Mouse (Mus musculus) forebrain, embryonic 10.5 days (tissue): ENCODE measurements around the gene Mpnd. TPM values are rescaled to one million over a fixed set of nuclear protein-coding genes. Genes with fewer than 3 reads are reported as not detected.

Experiments
- DNase-seq: peaks from one replicate; pipeline ENCODE4 v3.0.0-alpha.2; 2017; ENCODE audit warnings: low spot score; ENCODE audit errors: extremely low spot score
- H3K27ac ChIP-seq: fragments of 300-500 bp; sonication (generic); 2 replicates; pipeline ENCODE4 v1.5.1; 2016; ENCODE audit warnings: mild to moderate bottlenecking
- H3K27me3 ChIP-seq: fragments of 300-500 bp; sonication (generic); 2 replicates; pipeline ENCODE4 v1.6.1; 2016; ENCODE audit warnings: mild to moderate bottlenecking; ENCODE audit not compliant: poor library complexity, severe bottlenecking
- H3K36me3 ChIP-seq: fragments of 300-500 bp; sonication (generic); replicated peaks from 2 replicates; pipeline ENCODE4 v1.6.1; 2016; ENCODE audit warnings: mild to moderate bottlenecking, moderate library complexity
- H3K4me1 ChIP-seq: fragments of 300-500 bp; sonication (generic); 2 replicates; pipeline ENCODE4 v1.6.1; 2016
- H3K4me3 ChIP-seq: fragments of 300-500 bp; sonication (generic); 2 replicates; pipeline ENCODE4 v1.5.1; 2016; ENCODE audit warnings: mild to moderate bottlenecking, moderate library complexity
- H3K9me3 ChIP-seq: fragments of 300-500 bp; sonication (generic); 2 replicates; pipeline ENCODE4 v1.6.1; 2016; ENCODE audit warnings: mild to moderate bottlenecking, moderate library complexity
- WGBS: fragments of 180-500 bp; shearing (Covaris S2); methylation state at CpG from one replicate; pipeline ENCODE4 v1.1.7; 2016; 5-methylcytosine and 5-hydroxymethylcytosine counted together
- polyA plus RNA-seq: library from polyadenylated mRNA; unstranded; fragments of >200 nt; fragmentation: Nextera tagmentation; extraction: Ambion mirVana; gene quantifications from 2 replicates; pipeline ENCODE4 v1.2.1, GENCODE M21; 2016

The Mpnd gene
- polyA plus RNA-seq: 105 and 114 TPM in 2 replicates

GRCm38 (mm10) chr17:56005415-56006061 lies at the start of gene Mpnd, which contains the start of gene Stap2:
Gene Mpnd (plus strand): TSS chr17:56005711.
Gene Stap2 (minus strand): TSS chr17:56005584.
- WGBS: 57% methylated on average over 13 of the region's 13 CpGs
- Histone ChIP-seq H3K4me3 (peak within 1 kb of the TSS; percentile 12; the same call in 1 of the 2 replicates), H3K36me3 (peaks cover 5% of the 10 kb centered on the region; the same call in 1 of the 2 replicates), H3K4me1 (peaks cover 38% of the 10 kb centered on the region), H3K27ac (no peak within 1 kb of the TSS), H3K9me3 (no peaks in the 10 kb centered on the region), H3K27me3 (peaks cover 23% of the 10 kb centered on the region)
- DNase-seq: peak; percentile 38

- Histone ChIP-seq H3K9me3 (no peaks in the 10 kb centered on the region), H3K27me3 (peaks cover 19% of the 10 kb centered on the region), H3K4me3 (peak overlapping the region; percentile 62), H3K36me3 (peaks cover 5% of the 10 kb centered on the region), H3K4me1 (peaks cover 45% of the 10 kb centered on the region), H3K27ac (peak overlapping the region; percentile 65)
- peak; percentile 74 for DNase-seq
- under 1% methylated on average over 26 of the region's 26 CpGs for whole genome bisulfite sequencing
Measured at GRCm38 (mm10) chr17:55956129-55956528, 49.4 kb upstream of the Mpnd start.

DNA sequence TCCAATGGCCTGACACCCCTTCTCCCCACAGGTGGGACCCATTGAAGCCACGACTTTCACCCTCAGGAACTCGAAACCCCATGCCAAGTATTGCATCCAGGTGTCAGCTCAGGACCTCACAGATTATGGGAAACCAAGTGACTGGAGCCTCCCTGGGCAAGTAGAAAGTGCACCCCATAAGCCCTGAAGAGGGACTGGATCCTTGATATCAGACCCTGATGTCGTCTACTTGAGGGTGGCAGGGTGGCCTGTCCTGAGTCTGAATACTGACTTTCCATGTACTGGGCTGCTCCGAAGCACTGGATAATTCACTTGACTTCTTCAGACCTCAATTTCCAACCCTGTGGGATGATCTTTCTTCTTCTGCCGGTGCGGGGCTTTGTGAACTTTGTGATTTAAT lies 48.9 kb upstream of the Mpnd start:
- H3K9me3 ChIP-seq: no peaks in the 10 kb centered on the region
- H3K27me3 ChIP-seq: peaks cover 19% of the 10 kb centered on the region
- 41% methylated on average over 6 of the region's 6 CpGs for WGBS
- 0 out of 2 replicates have a peak overlapping the region, but pooled peaks have one; percentile 11 for H3K27ac ChIP-seq
- H3K4me3 ChIP-seq: peak overlapping the region; percentile 62
- H3K4me1 ChIP-seq: peaks cover 45% of the 10 kb centered on the region
- H3K36me3 ChIP-seq: peaks cover 9% of the 10 kb centered on the region
- DNase-seq: no peak

GRCm38 (mm10) chr17:55957168-55957567 lies 48.3 kb upstream of the Mpnd start:
- Histone ChIP-seq H3K4me3 (peak overlapping the region; percentile 19; the same call in 1 of the 2 replicates), H3K4me1 (peaks cover 45% of the 10 kb centered on the region), H3K9me3 (no peaks in the 10 kb centered on the region), H3K36me3 (peaks cover 15% of the 10 kb centered on the region), H3K27ac (peak overlapping the region; percentile 62; the same call in 1 of the 2 replicates), H3K27me3 (peaks cover 19% of the 10 kb centered on the region)
- 18% methylated on average over 9 of the region's 9 CpGs for WGBS
- peak; percentile 70 for DNase-seq

GRCm38 (mm10) chr17:55957726-55958583 lies 47.6 kb upstream of the Mpnd start:
- no peak for DNase-seq
- peak overlapping the region; percentile 91 for H3K27ac ChIP-seq
- 85% methylated on average over 13 of the region's 13 CpGs for whole genome bisulfite sequencing
- H3K27me3 ChIP-seq: peaks cover 16% of the 10 kb centered on the region
- H3K9me3 ChIP-seq: no peaks in the 10 kb centered on the region
- peak overlapping the region; percentile 63 for H3K4me3 ChIP-seq
- peaks cover 45% of the 10 kb centered on the region for H3K4me1 ChIP-seq
- H3K36me3 ChIP-seq: peaks cover 22% of the 10 kb centered on the region

DNA sequence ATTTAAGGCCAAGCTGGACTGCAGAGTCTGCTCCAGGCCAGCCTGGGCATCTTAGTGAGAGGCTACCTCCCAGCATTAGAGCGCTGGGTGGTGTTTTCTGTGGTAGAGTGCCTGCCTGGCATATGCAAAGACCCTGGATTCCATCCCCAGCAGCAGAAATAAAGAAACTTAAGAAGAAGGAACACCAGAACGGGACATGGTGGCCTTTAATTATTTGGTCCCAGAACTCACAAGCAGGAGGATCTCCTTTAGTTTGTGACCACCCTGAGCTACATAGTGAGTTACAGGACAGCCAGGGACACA lies 47.0 kb upstream of the Mpnd start:
- WGBS: 25% methylated on average over 2 of the region's 2 CpGs
- peaks cover 16% of the 10 kb centered on the region for H3K27me3 ChIP-seq
- H3K27ac ChIP-seq: peak overlapping the region; percentile 91
- peaks cover 28% of the 10 kb centered on the region for H3K36me3 ChIP-seq
- no peaks in the 10 kb centered on the region for H3K9me3 ChIP-seq
- no peak for DNase-seq
- peaks cover 45% of the 10 kb centered on the region for H3K4me1 ChIP-seq
- peak overlapping the region; percentile 63 for H3K4me3 ChIP-seq

- Histone ChIP-seq H3K27ac (peak within 1 kb of the TSS; percentile 91), H3K36me3 (peaks cover 33% of the 10 kb centered on the region), H3K9me3 (no peaks in the 10 kb centered on the region), H3K4me3 (peak within 1 kb of the TSS; percentile 63), H3K4me1 (peaks cover 44% of the 10 kb centered on the region), H3K27me3 (peaks cover 15% of the 10 kb centered on the region)
- peak; percentile 93 for DNase-seq
- under 1% methylated on average over 46 of the region's 46 CpGs for WGBS
Measured at GRCm38 (mm10) chr17:55958918-55959728, 46.4 kb upstream of the Mpnd start, which contains the start of gene Yju2. Gene Yju2 (plus strand): TSS chr17:55959099.

DNA sequence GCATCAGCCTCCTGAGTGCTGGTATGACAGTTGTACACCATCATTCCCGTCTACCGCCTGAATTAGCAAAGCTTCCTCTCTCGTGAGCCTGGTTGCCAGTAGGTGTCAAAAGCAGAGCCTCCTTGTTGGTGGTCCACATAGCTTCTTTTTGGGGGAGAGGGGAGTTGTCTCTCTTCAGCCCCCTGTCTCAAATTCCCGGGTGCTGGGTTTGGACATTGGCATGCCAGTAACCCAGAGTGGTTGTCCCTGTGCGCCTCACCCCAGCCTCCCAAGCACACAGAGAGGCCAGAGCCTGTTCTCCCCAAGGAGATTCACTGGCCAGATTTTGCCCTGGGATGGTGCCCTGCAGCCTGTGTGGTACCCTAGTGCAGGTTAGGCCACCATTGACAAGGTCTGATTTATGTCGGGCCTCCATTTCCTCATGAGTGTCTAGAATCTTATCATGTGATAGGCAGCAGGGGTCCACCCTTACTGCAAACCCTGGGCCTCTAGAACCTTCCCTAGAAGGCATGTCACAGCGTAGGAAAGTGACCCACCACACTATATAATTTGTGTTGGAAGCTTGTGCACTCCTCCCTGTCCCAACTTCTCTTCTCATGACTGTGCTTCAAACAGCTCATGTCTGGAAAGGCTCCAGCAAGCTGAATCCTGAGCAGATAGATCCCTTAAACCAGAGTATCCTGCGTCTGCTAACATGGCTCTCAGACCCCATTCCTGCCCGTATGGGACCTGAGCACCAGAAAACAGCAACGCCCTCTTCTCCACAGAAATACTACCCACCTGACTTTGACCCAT lies 45.4 kb upstream of the Mpnd start:
- Histone ChIP-seq H3K36me3 (peaks cover 44% of the 10 kb centered on the region), H3K4me1 (peaks cover 42% of the 10 kb centered on the region), H3K27me3 (peaks cover 4% of the 10 kb centered on the region), H3K9me3 (no peaks in the 10 kb centered on the region), H3K27ac (peak overlapping the region; percentile 91; the same call in 1 of the 2 replicates), H3K4me3 (peak overlapping the region; percentile 63)
- DNase-seq: peak; percentile 14
- WGBS: 79% methylated on average over 10 of the region's 10 CpGs

DNA sequence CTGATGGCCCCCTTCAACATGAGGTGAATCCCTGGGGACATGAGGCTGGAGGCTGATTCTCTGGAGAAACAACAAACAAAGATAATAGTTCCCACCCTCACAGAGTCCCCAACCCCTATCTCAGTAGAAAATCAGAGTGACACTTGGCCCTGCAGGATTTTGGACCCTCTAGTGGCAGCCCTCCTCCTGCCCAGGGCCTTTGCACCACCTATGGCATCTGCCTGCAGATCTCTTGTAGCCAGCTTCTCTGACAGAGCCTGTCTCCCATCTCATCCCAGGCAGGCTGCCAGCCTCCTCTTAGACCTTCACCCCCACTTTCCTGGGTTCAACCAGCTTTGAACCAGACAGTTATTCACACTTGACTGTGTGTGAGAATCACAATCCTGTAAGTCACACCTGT lies 44.7 kb upstream of the Mpnd start:
- peak; percentile 5 for DNase-seq
- Histone ChIP-seq H3K27me3 (no peaks in the 10 kb centered on the region), H3K27ac (no peak overlapping the region), H3K9me3 (no peaks in the 10 kb centered on the region), H3K36me3 (peaks cover 50% of the 10 kb centered on the region), H3K4me3 (no peak overlapping the region), H3K4me1 (peaks cover 40% of the 10 kb centered on the region)

DNA sequence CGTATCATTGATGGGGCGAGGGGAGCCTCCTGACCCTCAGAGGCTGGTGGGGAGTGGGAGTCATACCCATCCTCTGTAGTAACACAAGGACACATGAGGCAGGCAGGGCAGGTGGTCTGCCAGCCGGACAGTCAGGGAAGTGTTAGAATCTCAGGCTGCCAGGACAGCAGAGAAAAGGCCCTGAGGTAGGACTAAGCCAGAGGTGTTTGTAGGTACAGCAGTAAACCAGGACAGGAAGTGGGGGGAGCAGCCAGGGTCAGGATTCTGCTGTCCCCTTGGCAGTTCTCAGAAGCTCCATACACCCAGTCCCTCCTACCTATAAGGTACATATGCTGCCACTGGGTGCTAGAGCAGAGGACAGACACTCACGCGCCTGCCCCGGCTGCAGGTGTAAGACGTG lies 43.9 kb upstream of the Mpnd start:
- no peak overlapping the region for H3K4me3 ChIP-seq
- H3K27me3 ChIP-seq: no peaks in the 10 kb centered on the region
- 96% methylated on average over 7 of the region's 7 CpGs for WGBS
- H3K27ac ChIP-seq: no peak overlapping the region
- H3K36me3 ChIP-seq: peaks cover 58% of the 10 kb centered on the region
- no peaks in the 10 kb centered on the region for H3K9me3 ChIP-seq
- H3K4me1 ChIP-seq: peaks cover 32% of the 10 kb centered on the region
- peak; percentile 11 for DNase-seq

DNA sequence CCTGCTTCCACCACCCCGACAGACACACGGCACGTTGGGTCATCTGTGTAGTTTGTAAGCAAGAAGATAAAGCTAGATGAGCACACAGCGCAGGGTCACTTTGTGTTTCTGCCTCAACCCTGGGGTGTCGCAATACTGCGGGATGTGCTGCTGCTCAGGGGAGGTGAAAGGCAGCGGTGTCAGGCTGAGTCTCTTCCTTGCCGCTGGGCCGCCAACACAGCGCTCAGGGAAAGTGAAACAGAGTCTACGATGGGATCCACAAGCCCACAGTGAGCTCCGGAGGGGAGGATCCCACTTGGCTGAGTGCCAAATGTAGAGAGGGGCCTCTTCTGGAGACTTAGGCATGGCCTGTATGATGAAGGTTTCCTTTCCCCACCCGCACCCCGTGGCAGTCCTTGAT lies 42.3 kb upstream of the Mpnd start:
- H3K4me1 ChIP-seq: peaks cover 18% of the 10 kb centered on the region
- peaks cover 74% of the 10 kb centered on the region for H3K36me3 ChIP-seq
- H3K27me3 ChIP-seq: no peaks in the 10 kb centered on the region
- H3K9me3 ChIP-seq: no peaks in the 10 kb centered on the region
- H3K27ac ChIP-seq: no peak overlapping the region
- no peak overlapping the region for H3K4me3 ChIP-seq
- no peak for DNase-seq
- WGBS: 93% methylated on average over 14 of the region's 14 CpGs

GRCm38 (mm10) chr17:55964496-55964895 lies 41.0 kb upstream of the Mpnd start:
- Histone ChIP-seq H3K4me3 (no peak overlapping the region), H3K27ac (no peak overlapping the region), H3K36me3 (peaks cover 77% of the 10 kb centered on the region), H3K4me1 (peaks cover 24% of the 10 kb centered on the region), H3K9me3 (no peaks in the 10 kb centered on the region), H3K27me3 (peaks cover 2% of the 10 kb centered on the region; the same call in 1 of the 2 replicates)
- WGBS: 93% methylated on average over 10 of the region's 10 CpGs
- DNase-seq: no peak
